Mouse (Mus musculus): ENCODE results near the gene Cubn. TPM values are rescaled to one million over a fixed set of nuclear protein-coding genes. Genes with fewer than 3 reads are reported as not detected.

Gene Cubn
- polyA plus RNA-seq, 1 experiment from 2014 or later, result 0.05 TPM

- WGBS, result 42% methylated on average over 4 of the region's 4 CpGs
- no peak overlapping the region for H3K4me2 ChIP-seq (replicated peaks; ENCODE audit: low read depth)
- no peaks in the 10 kb centered on the region for H3K36me3 ChIP-seq (ENCODE audit: control insufficient read depth, insufficient read depth, low read length)
- H3K27me3 ChIP-seq (ENCODE audit: control insufficient read depth, insufficient read depth, low read length), result no peaks in the 10 kb centered on the region
- ATAC-seq (ENCODE audit: low FRiP score, low TSS enrichment) (no peak), DNase-seq (ENCODE audit: low spot score) (no peak)
- H3K4me3 ChIP-seq (ENCODE audit: low read depth, low read length), result no peak overlapping the region
- TF ChIP-seq EP300 (optimal IDR thresholded peaks at IDR 0.05) (no peak), CTCF (IDR thresholded peaks at IDR 0.05; ENCODE audit: low read depth) (no peak)
- no peaks in the 10 kb centered on the region for H3K9me3 ChIP-seq (ENCODE audit: control insufficient read depth, low read length)
- H3K4me1 ChIP-seq (replicated peaks; ENCODE audit: control insufficient read depth, insufficient read depth), result no peaks in the 10 kb centered on the region
- H3K27ac ChIP-seq (replicated peaks), result no peak overlapping the region
- no peak overlapping the region for H3K9ac ChIP-seq (ENCODE audit: low read length)
Measured at GRCm38 (mm10) chr2:13329754-13330417, 161.7 kb downstream of the Cubn start.

- Histone ChIP-seq H3K27ac (replicated peaks) (no peak overlapping the region), H3K9ac (ENCODE audit: low read length) (no peak overlapping the region)
- TF ChIP-seq EP300 (optimal IDR thresholded peaks at IDR 0.05) (no peak), CTCF (IDR thresholded peaks at IDR 0.05; ENCODE audit: low read depth) (no peak)
Measured at GRCm38 (mm10) chr2:13303376-13303775, 188.2 kb downstream of the Cubn start.

DNA sequence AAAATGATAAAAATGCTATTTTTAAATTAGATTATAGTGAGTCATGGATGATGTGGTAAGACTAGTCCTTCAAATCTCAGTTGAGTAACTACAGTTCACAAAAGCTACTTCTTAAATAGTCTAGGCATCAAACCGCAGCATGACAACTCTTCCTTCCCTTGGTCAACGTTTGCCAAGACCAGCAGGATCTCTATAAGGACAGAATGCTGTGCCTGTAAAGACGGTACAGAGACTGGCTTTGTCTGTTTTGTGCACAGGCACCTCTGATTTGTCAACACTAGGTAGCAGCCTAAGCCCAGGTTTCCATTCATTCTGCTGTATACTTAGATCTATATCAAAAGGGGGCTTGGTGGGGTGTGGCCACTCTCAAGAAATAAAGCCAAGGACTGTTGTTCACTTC lies 192.6 kb downstream of the Cubn start:
- 19% methylated on average over 3 of the region's 3 CpGs for WGBS
- TF ChIP-seq EP300 (optimal IDR thresholded peaks at IDR 0.05), result no peak
- peak; percentile 66 for TF ChIP-seq CTCF (IDR thresholded peaks at IDR 0.05; ENCODE audit: low read depth)
- Histone ChIP-seq H3K9me3 (ENCODE audit: control insufficient read depth, low read length) (no peaks in the 10 kb centered on the region), H3K4me3 (ENCODE audit: low read depth, low read length) (no peak overlapping the region), H3K4me2 (replicated peaks; ENCODE audit: low read depth) (no peak overlapping the region), H3K27ac (replicated peaks) (no peak overlapping the region), H3K4me1 (replicated peaks; ENCODE audit: control insufficient read depth, insufficient read depth) (no peaks in the 10 kb centered on the region), H3K36me3 (ENCODE audit: control insufficient read depth, insufficient read depth, low read length) (no peaks in the 10 kb centered on the region), H3K9ac (ENCODE audit: low read length) (no peak overlapping the region), H3K27me3 (ENCODE audit: control insufficient read depth, insufficient read depth, low read length) (no peaks in the 10 kb centered on the region)
- ATAC-seq (ENCODE audit: low FRiP score, low TSS enrichment), result no peak
- no peak for DNase-seq (ENCODE audit: low spot score)

More at GRCm38 (mm10) chr2:13303376-13303775, 188.2 kb downstream of the Cubn start:
- H3K36me3 ChIP-seq (ENCODE audit: control insufficient read depth, insufficient read depth, low read length), result no peaks in the 10 kb centered on the region
- WGBS, result 79% methylated on average over 3 of the region's 3 CpGs
- ATAC-seq (ENCODE audit: low FRiP score, low TSS enrichment), result no peak
- H3K4me2 ChIP-seq (replicated peaks; ENCODE audit: low read depth), result no peak overlapping the region
- no peak overlapping the region for H3K4me3 ChIP-seq (ENCODE audit: low read depth, low read length)
- no peaks in the 10 kb centered on the region for H3K9me3 ChIP-seq (ENCODE audit: control insufficient read depth, low read length)
- H3K27me3 ChIP-seq (ENCODE audit: control insufficient read depth, insufficient read depth, low read length), result no peaks in the 10 kb centered on the region
- no peak for DNase-seq (ENCODE audit: low spot score)
- no peaks in the 10 kb centered on the region for H3K4me1 ChIP-seq (replicated peaks; ENCODE audit: control insufficient read depth, insufficient read depth)

GRCm38 (mm10) chr2:13297733-13298132 lies 193.9 kb downstream of the Cubn start:
- no peaks in the 10 kb centered on the region for H3K27me3 ChIP-seq (ENCODE audit: control insufficient read depth, insufficient read depth, low read length)
- no peaks in the 10 kb centered on the region for H3K36me3 ChIP-seq (ENCODE audit: control insufficient read depth, insufficient read depth, low read length)
- WGBS, result 59% methylated on average over 5 of the region's 5 CpGs
- no peaks in the 10 kb centered on the region for H3K9me3 ChIP-seq (ENCODE audit: control insufficient read depth, low read length)
- no peak overlapping the region for H3K27ac ChIP-seq (replicated peaks)
- no peak for DNase-seq (ENCODE audit: low spot score)
- H3K9ac ChIP-seq (ENCODE audit: low read length), result no peak overlapping the region
- ATAC-seq (ENCODE audit: low FRiP score, low TSS enrichment), result no peak
- no peak overlapping the region for H3K4me3 ChIP-seq (ENCODE audit: low read depth, low read length)
- H3K4me1 ChIP-seq (replicated peaks; ENCODE audit: control insufficient read depth, insufficient read depth), result no peaks in the 10 kb centered on the region
- H3K4me2 ChIP-seq (replicated peaks; ENCODE audit: low read depth), result no peak overlapping the region
- no peak for TF ChIP-seq EP300 (optimal IDR thresholded peaks at IDR 0.05)
- TF ChIP-seq CTCF (IDR thresholded peaks at IDR 0.05; ENCODE audit: low read depth), result no peak

- no peak overlapping the region for H3K9ac ChIP-seq (ENCODE audit: low read length)
- DNase-seq (ENCODE audit: low spot score) (no peak), ATAC-seq (ENCODE audit: low FRiP score, low TSS enrichment) (no peak)
- no peak overlapping the region for H3K4me3 ChIP-seq (ENCODE audit: low read depth, low read length)
- no peak overlapping the region for H3K4me2 ChIP-seq (replicated peaks; ENCODE audit: low read depth)
- 0% methylated on average over 1 of the region's 1 CpGs for WGBS
- no peaks in the 10 kb centered on the region for H3K4me1 ChIP-seq (replicated peaks; ENCODE audit: control insufficient read depth, insufficient read depth)
- no peaks in the 10 kb centered on the region for H3K27me3 ChIP-seq (ENCODE audit: control insufficient read depth, insufficient read depth, low read length)
- H3K27ac ChIP-seq (replicated peaks), result no peak overlapping the region
- no peaks in the 10 kb centered on the region for H3K36me3 ChIP-seq (ENCODE audit: control insufficient read depth, insufficient read depth, low read length)
- H3K9me3 ChIP-seq (ENCODE audit: control insufficient read depth, low read length), result no peaks in the 10 kb centered on the region
- TF ChIP-seq EP300 (optimal IDR thresholded peaks at IDR 0.05) (no peak), CTCF (IDR thresholded peaks at IDR 0.05; ENCODE audit: low read depth) (peak; percentile 79)
Measured at GRCm38 (mm10) chr2:13290661-13291060, 201.0 kb downstream of the Cubn start.

GRCm38 (mm10) chr2:13290070-13290469 lies 201.5 kb downstream of the Cubn start:
- H3K4me2 ChIP-seq (replicated peaks; ENCODE audit: low read depth), result no peak overlapping the region
- no peak overlapping the region for H3K9ac ChIP-seq (ENCODE audit: low read length)
- H3K9me3 ChIP-seq (ENCODE audit: control insufficient read depth, low read length), result no peaks in the 10 kb centered on the region
- H3K4me1 ChIP-seq (replicated peaks; ENCODE audit: control insufficient read depth, insufficient read depth), result no peaks in the 10 kb centered on the region
- DNase-seq (ENCODE audit: low spot score) (no peak), ATAC-seq (ENCODE audit: low FRiP score, low TSS enrichment) (no peak)
- no peak overlapping the region for H3K27ac ChIP-seq (replicated peaks)
- H3K27me3 ChIP-seq (ENCODE audit: control insufficient read depth, insufficient read depth, low read length), result no peaks in the 10 kb centered on the region
- WGBS, result 70% methylated on average over 3 of the region's 3 CpGs
- no peaks in the 10 kb centered on the region for H3K36me3 ChIP-seq (ENCODE audit: control insufficient read depth, insufficient read depth, low read length)
- no peak for TF ChIP-seq EP300 (optimal IDR thresholded peaks at IDR 0.05)
- H3K4me3 ChIP-seq (ENCODE audit: low read depth, low read length), result no peak overlapping the region
